Mouse (Mus musculus): ENCODE measurements around the gene Rufy1.

DNA sequence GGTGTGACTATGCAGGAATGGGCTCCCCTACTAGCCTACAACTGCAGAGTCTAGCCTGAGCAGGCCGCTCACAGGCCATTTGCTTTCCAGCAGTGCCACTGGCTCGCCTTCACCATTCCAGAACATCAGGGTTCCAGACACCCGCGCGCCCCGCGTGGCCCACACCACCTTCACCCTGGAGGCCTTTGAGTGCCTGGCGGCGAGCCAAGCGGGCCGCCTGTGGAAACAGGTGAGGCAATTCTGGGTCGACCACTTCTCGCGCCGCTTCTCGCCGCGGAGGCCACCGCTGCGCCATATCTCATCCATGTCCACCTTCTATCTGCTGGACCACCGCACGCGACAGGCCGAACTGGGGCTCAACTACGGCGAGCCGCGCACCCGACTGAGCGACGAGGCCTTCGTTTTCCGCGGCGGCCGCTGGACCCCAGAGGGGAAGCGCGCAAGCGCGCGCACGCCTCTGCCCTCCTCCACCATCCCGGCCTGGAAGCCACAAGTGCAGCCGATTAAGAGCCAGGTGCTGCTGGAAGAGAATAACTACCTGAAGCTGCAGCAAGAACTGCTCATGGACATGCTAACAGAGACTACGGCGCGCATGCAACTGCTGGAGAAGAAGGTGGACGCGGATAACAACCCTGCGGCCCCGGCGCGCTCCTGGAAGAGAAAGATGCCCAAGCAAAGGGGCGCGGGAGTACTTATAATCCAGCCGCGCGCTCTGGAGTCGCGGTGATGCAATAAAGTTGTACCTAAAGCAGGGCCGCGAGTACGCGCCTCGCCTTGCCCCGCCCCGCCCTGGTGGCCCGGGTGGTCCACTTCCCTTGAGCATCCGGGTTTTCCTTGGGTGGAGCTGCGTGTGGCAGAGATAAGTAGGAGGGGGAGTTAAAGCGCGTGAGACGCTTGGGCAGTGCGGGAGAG, 71.7 kb downstream of the Rufy1 start:
- TF ChIP-seq CTCF (IDR thresholded peaks at IDR 0.05; ENCODE audit: borderline replicate concordance, control insufficient read depth, extremely low read depth, insufficient read depth, low read length, poor library complexity), result no peak
- no peak for TF ChIP-seq POLR2A (IDR thresholded peaks at IDR 0.05; ENCODE audit: control insufficient read depth, extremely low read depth, insufficient read depth, low read length, poor library complexity)
